Mouse (Mus musculus) cerebellum, adult 2 months (tissue): ENCODE measurements around the gene Nt5c3.

Experiments used
- CTCF ChIP-seq: fragments of 200-500 bp; IDR thresholded peaks from 2 replicates; pipeline ENCODE4 v1.5.1; 2011; ENCODE audit warnings: low read depth, mild to moderate bottlenecking, control low read depth, low read length, moderate library complexity, borderline replicate concordance; ENCODE audit not compliant: insufficient read depth
- POLR2A ChIP-seq: fragments of 200-500 bp; IDR thresholded peaks from 2 replicates; pipeline ENCODE4 v1.6.1; 2011; ENCODE audit warnings: low read length, control low read depth, borderline replicate concordance; ENCODE audit not compliant: insufficient read depth

DNA sequence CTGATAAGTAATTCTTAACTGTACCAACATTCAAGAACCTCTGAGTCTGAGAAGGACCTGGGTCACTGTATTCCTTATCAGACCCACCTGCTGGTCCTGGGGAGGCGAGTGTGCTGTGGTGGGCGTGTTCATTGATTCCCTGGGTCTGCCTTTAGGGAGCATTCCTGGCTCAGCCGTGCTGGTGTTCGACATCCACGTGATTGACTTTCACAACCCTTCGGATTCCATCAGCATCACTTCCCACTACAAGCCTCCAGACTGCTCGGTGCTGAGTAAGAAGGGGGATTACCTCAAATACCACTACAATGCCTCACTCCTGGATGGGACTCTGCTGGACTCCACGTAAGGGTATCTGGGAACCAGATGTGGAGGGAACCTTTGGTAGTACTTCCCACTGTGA is 55.2 kb downstream of the Nt5c3 start:
- TF ChIP-seq CTCF (no peak), POLR2A (no peak)
